Mouse (Mus musculus) kidney, postnatal 0 days (tissue): Measurements from ENCODE around the gene Scamp1. TPM values are rescaled to one million over a fixed set of nuclear protein-coding genes. Genes with fewer than 3 reads are reported as not detected.

Experiments
- ATAC-seq: fragments of 200-750 bp; cut with Nextera tagmentation; replicated peaks from 2 replicates; pipeline ENCODE4 v1.8.0; 2017; ENCODE audit warnings: low read depth, moderate number of reproducible peaks, moderate TSS enrichment, moderate library complexity; ENCODE audit not compliant: low FRiP score
- DNase-seq: peaks from one replicate; pipeline ENCODE4 v3.0.0-alpha.2; 2016; ENCODE audit warnings: low spot score
- H3K27ac ChIP-seq: fragments of 300-500 bp; sonication (generic); 2 replicates; pipeline ENCODE4 v1.5.1; 2014; ENCODE audit warnings: mild to moderate bottlenecking
- H3K27me3 ChIP-seq: fragments of 300-500 bp; sonication (generic); 2 replicates; pipeline ENCODE4 v1.6.1; 2014; ENCODE audit warnings: low read length, mixed read lengths; ENCODE audit not compliant: insufficient read depth
- H3K36me3 ChIP-seq: fragments of 300-500 bp; sonication (generic); 2 replicates; pipeline ENCODE4 v1.6.1; 2014; ENCODE audit warnings: low read length, mixed read lengths; ENCODE audit not compliant: insufficient read depth
- H3K4me1 ChIP-seq: fragments of 300-500 bp; sonication (generic); replicated peaks from 2 replicates; pipeline ENCODE4 v1.6.1; 2014; ENCODE audit warnings: antibody characterized with exemption, low read length, mixed read lengths; ENCODE audit not compliant: insufficient read depth
- H3K4me2 ChIP-seq: fragments of 300-500 bp; sonication (generic); 2 replicates; pipeline ENCODE4 v1.6.1; 2014; ENCODE audit warnings: mild to moderate bottlenecking, low read length, moderate library complexity, mixed read lengths
- H3K4me3 ChIP-seq: fragments of 300-500 bp; sonication (generic); replicated peaks from 2 replicates; pipeline ENCODE4 v1.5.1; 2014; ENCODE audit warnings: low read depth, low read length
- H3K9ac ChIP-seq: fragments of 300-500 bp; sonication (generic); 2 replicates; pipeline ENCODE4 v1.6.1; 2014; ENCODE audit warnings: low read depth, low read length
- H3K9me3 ChIP-seq: fragments of 300-500 bp; sonication (generic); replicated peaks from 2 replicates; pipeline ENCODE4 v1.6.1; 2016; ENCODE audit warnings: low read length, inconsistent platforms, mixed read lengths
- CTCF ChIP-seq: IDR thresholded peaks from 2 replicates; pipeline ENCODE4 v1.5.1; 2016; ENCODE audit warnings: antibody characterized with exemption, low read depth, mild to moderate bottlenecking, moderate library complexity
- WGBS: fragments of 180-500 bp; shearing (Covaris S2); extraction: QIAGEN DNeasy Blood & Tissue Kit; methylation state at CpG from one replicate; pipeline ENCODE4 v1.1.7; 2014; 5-methylcytosine and 5-hydroxymethylcytosine counted together
- polyA plus RNA-seq: library from polyadenylated mRNA; unstranded; fragments of >200 nt; fragmentation: Nextera tagmentation; extraction: Ambion mirVana; gene quantifications from 2 replicates; pipeline ENCODE4 v1.2.1, GENCODE M21; 2015

Scamp1 gene
- polyA plus RNA-seq, 1 experiment from 2014 or later, result 27.2 TPM

- H3K4me3 ChIP-seq, result no peak overlapping the region
- WGBS, result 76% methylated on average over 6 of the region's 6 CpGs
- no peaks in the 10 kb centered on the region for H3K27me3 ChIP-seq
- no peak overlapping the region for H3K9ac ChIP-seq
- no peaks in the 10 kb centered on the region for H3K4me1 ChIP-seq
- H3K27ac ChIP-seq, result no peak overlapping the region
- no peak for TF ChIP-seq CTCF
- no peak for DNase-seq
- no peaks in the 10 kb centered on the region for H3K9me3 ChIP-seq
- no peaks in the 10 kb centered on the region for H3K36me3 ChIP-seq
- no peak for ATAC-seq
- no peak overlapping the region for H3K4me2 ChIP-seq
Measured at GRCm38 (mm10) chr13:94258530-94258929, 27.1 kb downstream of the Scamp1 start.

DNA sequence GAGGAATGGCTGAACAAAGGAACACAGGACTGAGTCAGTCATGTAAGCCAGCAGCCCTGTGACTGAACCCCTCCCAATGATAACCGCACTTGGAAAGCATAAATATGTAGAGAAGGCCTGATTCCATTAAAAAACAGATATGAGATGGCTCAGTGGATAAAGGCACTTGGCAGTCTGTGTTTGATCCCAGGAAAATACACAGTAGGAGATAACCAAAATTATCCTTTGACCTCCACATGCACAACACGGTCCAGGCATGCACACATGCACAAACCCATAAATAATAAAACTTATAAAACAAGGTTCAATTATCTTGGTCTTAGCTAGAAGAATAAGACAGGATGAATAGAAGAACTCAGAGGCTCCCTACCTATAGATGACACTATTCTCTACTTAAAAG is 27.9 kb downstream of the Scamp1 start:
- Histone ChIP-seq H3K27ac (no peak overlapping the region), H3K27me3 (no peaks in the 10 kb centered on the region), H3K4me3 (no peak overlapping the region), H3K36me3 (no peaks in the 10 kb centered on the region), H3K4me1 (no peaks in the 10 kb centered on the region), H3K4me2 (no peak overlapping the region), H3K9me3 (no peaks in the 10 kb centered on the region), H3K9ac (no peak overlapping the region)
- no peak for DNase-seq
- no peak for TF ChIP-seq CTCF
- WGBS, result 64% methylated on average over 2 of the region's 2 CpGs
- ATAC-seq, result no peak

- Histone ChIP-seq H3K36me3 (no peaks in the 10 kb centered on the region), H3K4me1 (no peaks in the 10 kb centered on the region), H3K27me3 (no peaks in the 10 kb centered on the region), H3K9me3 (no peaks in the 10 kb centered on the region), H3K27ac (no peak overlapping the region), H3K9ac (no peak overlapping the region), H3K4me3 (no peak overlapping the region), H3K4me2 (no peak overlapping the region)
- DNase-seq, result no peak
- WGBS, result 74% methylated on average over 2 of the region's 2 CpGs
- no peak for ATAC-seq
- no peak for TF ChIP-seq CTCF
Measured at GRCm38 (mm10) chr13:94255176-94255575, 30.5 kb downstream of the Scamp1 start.

DNA sequence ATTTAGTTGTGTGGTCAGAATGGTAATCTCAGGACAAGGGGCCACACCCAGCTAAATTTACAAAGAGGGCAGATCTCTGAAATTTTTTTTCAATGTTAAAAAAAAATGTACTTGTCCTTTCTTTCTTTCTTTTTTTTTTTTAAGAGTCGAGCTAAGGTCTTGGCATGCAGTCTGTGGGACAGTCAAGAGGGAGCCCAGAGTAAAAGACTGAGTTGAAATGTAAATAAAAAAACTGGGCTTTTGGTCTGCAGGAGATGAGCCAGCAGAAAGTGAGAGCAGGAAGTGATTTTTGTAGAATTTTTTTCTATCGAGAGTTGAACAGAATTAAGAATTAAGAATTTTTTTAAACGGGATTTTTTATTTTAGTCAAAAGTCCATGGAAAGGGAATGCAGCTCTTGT is 31.4 kb downstream of the Scamp1 start:
- H3K9me3 ChIP-seq, result no peaks in the 10 kb centered on the region
- ATAC-seq (no peak), DNase-seq (no peak)
- WGBS, result 80% methylated on average over 3 of the region's 3 CpGs
- no peaks in the 10 kb centered on the region for H3K27me3 ChIP-seq
- H3K9ac ChIP-seq, result no peak overlapping the region
- H3K4me3 ChIP-seq, result no peak overlapping the region
- no peak overlapping the region for H3K4me2 ChIP-seq
- TF ChIP-seq CTCF, result no peak
- H3K27ac ChIP-seq, result no peak overlapping the region
- H3K4me1 ChIP-seq, result no peaks in the 10 kb centered on the region
- no peaks in the 10 kb centered on the region for H3K36me3 ChIP-seq

DNA sequence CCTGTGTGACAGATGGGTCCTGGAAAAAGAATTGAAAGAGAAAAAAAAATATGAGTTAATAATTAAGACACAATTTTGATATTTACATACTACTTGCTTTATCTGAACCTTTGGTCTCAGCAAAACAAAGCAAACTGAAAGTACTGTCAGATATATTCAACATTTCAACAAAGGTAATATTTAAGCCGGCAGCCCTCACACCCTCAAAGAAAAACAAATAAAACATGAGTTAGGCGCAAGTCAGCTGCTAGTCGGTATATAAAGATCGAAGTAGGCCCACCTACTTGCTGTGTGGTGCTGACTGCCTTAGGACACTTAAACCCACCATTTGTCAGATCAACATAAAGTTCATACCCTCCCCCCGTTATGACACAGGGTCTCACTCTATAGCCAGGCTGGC is 32.6 kb downstream of the Scamp1 start:
- Histone ChIP-seq H3K4me1 (no peaks in the 10 kb centered on the region), H3K9ac (no peak overlapping the region), H3K27ac (no peak overlapping the region), H3K4me3 (no peak overlapping the region), H3K4me2 (no peak overlapping the region), H3K27me3 (no peaks in the 10 kb centered on the region), H3K36me3 (no peaks in the 10 kb centered on the region), H3K9me3 (no peaks in the 10 kb centered on the region)
- WGBS, result 56% methylated on average over 5 of the region's 5 CpGs
- ATAC-seq, result no peak
- no peak for DNase-seq
- TF ChIP-seq CTCF, result no peak

DNA sequence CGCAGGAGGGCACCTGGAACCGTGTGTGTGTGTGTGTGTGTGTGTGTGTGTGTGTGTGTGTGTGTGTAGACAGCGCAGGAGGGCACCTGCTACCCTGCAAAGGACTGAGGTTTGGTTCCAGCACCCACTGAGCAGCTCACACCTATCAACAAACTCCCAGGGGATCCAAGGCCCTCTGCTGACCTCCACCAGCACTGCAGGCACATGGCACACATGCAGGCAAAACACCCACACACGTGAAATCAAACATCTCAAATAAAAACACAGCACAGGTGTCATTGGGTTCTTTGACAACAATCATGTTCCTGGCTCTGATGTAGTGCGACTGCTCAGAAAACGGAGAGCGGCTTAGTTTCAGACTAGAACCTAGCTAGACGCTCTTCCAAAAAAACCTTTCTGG is 34.9 kb downstream of the Scamp1 start:
- no peak for DNase-seq
- Histone ChIP-seq H3K9me3 (no peaks in the 10 kb centered on the region), H3K4me1 (no peaks in the 10 kb centered on the region), H3K27ac (no peak overlapping the region), H3K27me3 (no peaks in the 10 kb centered on the region), H3K4me3 (no peak overlapping the region), H3K4me2 (no peak overlapping the region), H3K9ac (no peak overlapping the region), H3K36me3 (no peaks in the 10 kb centered on the region)
- ATAC-seq, result no peak
- 89% methylated on average over 6 of the region's 8 CpGs for WGBS
- TF ChIP-seq CTCF, result no peak

DNA sequence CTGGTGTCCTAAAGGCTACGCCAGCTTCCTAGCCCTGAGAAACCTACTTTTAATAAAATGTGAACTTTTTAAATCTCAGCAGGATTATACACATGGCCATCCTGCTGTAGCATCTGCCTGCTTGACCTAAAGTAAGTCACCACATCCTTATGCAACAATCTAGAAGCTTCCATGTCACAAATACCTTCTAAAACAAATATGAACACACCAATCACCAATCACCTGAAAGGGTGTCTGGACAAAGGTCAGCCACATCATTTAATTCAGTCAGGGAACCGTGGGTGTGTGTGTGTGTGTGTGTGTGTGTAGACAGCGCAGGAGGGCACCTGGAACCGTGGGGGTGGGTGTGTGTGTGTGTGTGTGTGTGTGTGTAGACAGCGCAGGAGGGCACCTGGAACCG is 35.5 kb downstream of the Scamp1 start:
- no peaks in the 10 kb centered on the region for H3K36me3 ChIP-seq
- H3K9me3 ChIP-seq, result no peaks in the 10 kb centered on the region
- DNase-seq (no peak), ATAC-seq (no peak)
- no peak overlapping the region for H3K27ac ChIP-seq
- no peaks in the 10 kb centered on the region for H3K27me3 ChIP-seq
- TF ChIP-seq CTCF, result no peak
- H3K4me2 ChIP-seq, result no peak overlapping the region
- no peak overlapping the region for H3K9ac ChIP-seq
- WGBS, result 88% methylated on average over 6 of the region's 6 CpGs
- no peak overlapping the region for H3K4me3 ChIP-seq
- no peaks in the 10 kb centered on the region for H3K4me1 ChIP-seq
